Mouse (Mus musculus) mammary gland, adult 2 months (tissue): Measurements from ENCODE around the gene Nipal1. TPM values are rescaled to one million over a fixed set of nuclear protein-coding genes. Genes with fewer than 3 reads are reported as not detected.

Experiments
- polyA plus RNA-seq: library from polyadenylated mRNA; depleted of rRNA; stranded (reverse); fragments of >200 nt; gene quantifications from 2 replicates; pipeline ENCODE4 v1.2.3, GENCODE M21; 2012; ENCODE audit warnings: low replicate concordance; rRNA removed

The Nipal1 gene
- polyA plus RNA-seq = 0.95 and 1.2 TPM in 2 replicates

GRCm38 (mm10) chr5:72647418-72647907 is at the start of gene Nipal1:
TSS of gene Nipal1 (plus strand) at chr5:72647795.

DNA sequence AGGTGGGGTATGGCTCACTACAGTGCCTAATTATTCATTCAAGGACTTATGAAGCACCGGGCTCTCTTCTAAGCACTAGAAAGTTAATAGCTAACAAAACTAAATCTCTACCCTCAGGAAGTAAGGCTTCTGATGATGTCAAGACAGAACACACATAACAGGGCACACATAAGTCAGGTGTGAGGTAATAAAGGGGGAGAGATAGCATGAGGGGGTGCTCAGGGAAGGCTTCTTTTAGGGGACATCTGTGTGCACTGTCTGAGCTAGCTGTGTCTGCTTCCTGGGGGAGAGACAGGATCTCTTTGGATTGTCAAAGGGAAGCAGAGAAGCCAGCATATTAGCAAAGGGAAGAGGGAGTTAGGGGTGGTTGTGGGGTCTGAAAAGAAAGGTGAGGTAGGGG is 3.4 kb upstream of the Nipal1 start, which contains the start of gene Cnga1:
Gene Cnga1, minus strand, starts transcription at position 101 of the 400 bp plus-strand sequence.

Other genes starting within 250 kb of the Nipal1 start
- gene Corin, start 143.3 kb upstream of the Nipal1 start, polyA plus RNA-seq = not detected in 2 replicates
- 3.9 and 6.5 TPM in 2 replicates for gene Nfxl1, start 88.1 kb upstream of the Nipal1 start, polyA plus RNA-seq
- not detected in 2 replicates for gene Zar1, start 66.5 kb upstream of the Nipal1 start, polyA plus RNA-seq
- not detected in 2 replicates for gene Gm5868, start 60.2 kb upstream of the Nipal1 start, polyA plus RNA-seq
- gene Cnga1, start 3.5 kb upstream of the Nipal1 start, polyA plus RNA-seq = 0.07 TPM in 2 replicates
- 2.1 and 2.9 TPM in 2 replicates for gene Txk, start 105.0 kb downstream of the Nipal1 start, polyA plus RNA-seq
- gene Tec, start 220.7 kb downstream of the Nipal1 start, polyA plus RNA-seq = 5.3 and 7.1 TPM in 2 replicates